Mouse (Mus musculus): Measurements from ENCODE around the gene Rfc4.

DNA sequence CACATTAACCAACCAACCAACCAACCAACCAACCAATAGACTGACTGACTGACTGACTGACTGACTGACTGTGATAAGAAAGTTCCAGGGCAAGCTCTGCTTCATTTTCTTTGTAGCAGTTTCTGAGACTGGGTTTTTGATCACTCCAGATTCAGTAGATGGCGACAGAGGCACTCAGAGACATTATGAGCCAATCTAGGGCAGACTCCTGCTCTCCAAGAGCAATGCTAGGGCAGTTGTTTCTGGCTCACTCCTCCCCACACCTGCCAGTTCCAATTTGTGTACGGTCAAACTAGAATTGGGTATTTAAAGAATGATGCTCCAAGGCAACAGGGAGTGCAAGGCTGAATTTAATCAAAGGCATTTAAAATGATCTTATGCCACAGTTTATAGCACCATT lies 23.9 kb upstream of the Rfc4 start:
- TF ChIP-seq CTCF (IDR thresholded peaks at IDR 0.05; ENCODE audit: borderline replicate concordance, insufficient read depth, low read depth, low read length) (peak; percentile 20; the same call in 1 of the 2 replicates), POLR2A (IDR thresholded peaks at IDR 0.05; ENCODE audit: borderline replicate concordance, insufficient read depth, low read length) (no peak)
